Mouse (Mus musculus): ENCODE results near the gene Sstr1. TPM values are rescaled to one million over a fixed set of nuclear protein-coding genes. Genes with fewer than 3 reads are reported as not detected.

The Sstr1 gene
- total RNA-seq (2021): not detected
- long read RNA-seq, experiment 1: 0 reads
- long read RNA-seq, experiment 2: 0 reads

DNA sequence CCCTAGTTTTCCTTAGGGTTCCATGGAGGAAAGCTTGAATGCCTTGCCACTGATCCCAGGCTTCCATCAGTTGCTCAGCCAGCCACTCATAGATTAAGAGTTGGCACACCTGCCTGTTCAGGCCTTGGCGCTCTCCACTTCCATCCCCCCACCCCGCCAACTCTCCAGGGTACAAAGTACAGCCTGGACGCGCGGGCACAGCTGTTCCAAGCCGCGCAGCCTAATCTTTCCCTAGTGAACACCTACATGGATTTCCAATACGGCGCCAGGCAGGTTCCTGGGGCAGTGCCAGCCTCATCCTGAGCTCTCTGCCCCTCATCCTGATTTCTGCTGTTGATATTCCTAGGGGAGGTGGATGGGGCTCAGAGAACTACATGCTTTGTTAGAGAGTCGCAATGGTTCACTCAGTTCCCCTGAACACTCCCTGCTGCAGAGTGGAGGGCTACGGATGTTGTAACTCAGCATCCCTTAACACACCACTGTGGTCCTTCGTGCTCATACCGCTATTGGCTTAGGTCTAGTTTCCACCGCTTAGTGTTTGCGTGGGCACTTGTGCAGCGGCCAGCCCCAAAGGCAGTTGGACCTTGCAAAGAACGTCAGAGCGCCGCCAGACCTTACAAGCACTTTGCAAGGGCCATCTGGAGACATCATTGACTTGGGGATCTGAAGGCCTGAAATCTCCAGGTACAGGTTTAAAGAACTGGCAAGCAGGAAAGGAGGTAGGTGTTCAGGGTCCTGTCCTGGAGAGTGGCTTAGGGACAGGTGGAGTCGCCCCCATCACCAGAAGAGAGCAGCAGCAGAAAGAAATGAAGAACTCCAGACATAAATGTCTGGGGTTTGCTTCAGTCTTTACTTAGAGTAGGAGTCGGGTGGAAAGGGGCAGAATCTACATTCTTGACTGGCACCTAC is at the start of gene Sstr1:
Gene Sstr1 (plus strand): TSS at position 610 of the 909 bp plus-strand sequence.
- no peak for DNase-seq (ENCODE audit: low spot score)

DNA sequence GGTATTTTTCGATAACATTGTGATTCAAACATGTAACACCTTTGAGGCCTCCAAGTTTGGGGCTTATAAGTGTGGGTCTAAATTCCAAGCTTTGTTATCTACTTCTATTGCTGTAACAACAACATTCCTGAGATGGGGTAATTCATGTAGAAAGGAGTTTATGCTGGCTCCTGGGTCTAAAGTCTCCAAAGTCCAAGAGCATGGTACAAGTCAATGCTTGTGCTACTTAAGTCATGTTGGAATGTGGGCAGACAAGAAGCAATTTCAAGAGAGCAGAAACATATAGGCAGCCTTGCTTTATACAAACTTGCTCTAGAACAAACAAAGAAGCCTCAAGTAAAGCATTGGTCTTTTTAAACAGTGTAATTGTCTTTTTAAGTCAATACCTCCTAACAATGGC is 12.8 kb upstream of the Sstr1 start:
- DNase-seq (ENCODE audit: low spot score): no peak

DNA sequence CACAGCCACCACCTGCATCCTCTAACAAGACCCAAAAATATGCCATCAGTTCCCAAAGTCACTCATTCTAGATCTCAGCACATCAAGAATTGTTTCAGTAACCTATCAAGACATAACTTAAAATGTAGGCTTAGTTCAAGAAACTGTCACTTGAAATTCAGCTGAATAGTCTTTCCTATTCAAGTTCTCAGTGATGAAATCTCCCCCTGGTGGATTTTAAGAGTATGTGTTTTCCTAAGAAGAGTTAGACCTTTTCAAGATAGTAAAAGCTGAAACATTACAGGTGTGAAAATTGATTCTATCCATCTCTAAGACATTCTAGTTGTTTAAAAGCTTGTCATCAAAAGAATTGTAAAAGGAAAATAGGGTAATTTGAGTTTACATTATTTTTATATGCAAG is 10.4 kb upstream of the Sstr1 start:
- DNase-seq (ENCODE audit: low spot score): no peak

DNA sequence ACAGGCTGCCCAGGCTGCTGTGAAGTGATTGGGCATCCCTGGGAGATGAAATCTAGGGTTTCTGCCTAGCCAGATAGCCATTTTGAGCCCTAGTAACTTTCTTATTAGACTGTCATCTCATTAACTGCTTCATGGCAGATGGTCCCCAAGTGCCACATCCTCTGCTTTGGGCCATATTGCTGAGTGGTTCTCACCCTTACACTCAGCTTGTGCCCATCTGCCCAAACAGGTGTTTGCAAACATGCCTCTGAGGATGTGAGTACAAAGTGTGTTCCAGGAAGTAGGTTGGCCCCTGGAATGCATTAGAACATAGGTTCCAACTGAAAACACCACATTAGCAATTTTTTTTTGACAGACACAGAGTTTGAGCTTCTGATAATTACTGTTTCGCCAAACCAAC is 3.6 kb upstream of the Sstr1 start:
- DNase-seq (ENCODE audit: low spot score): no peak

DNA sequence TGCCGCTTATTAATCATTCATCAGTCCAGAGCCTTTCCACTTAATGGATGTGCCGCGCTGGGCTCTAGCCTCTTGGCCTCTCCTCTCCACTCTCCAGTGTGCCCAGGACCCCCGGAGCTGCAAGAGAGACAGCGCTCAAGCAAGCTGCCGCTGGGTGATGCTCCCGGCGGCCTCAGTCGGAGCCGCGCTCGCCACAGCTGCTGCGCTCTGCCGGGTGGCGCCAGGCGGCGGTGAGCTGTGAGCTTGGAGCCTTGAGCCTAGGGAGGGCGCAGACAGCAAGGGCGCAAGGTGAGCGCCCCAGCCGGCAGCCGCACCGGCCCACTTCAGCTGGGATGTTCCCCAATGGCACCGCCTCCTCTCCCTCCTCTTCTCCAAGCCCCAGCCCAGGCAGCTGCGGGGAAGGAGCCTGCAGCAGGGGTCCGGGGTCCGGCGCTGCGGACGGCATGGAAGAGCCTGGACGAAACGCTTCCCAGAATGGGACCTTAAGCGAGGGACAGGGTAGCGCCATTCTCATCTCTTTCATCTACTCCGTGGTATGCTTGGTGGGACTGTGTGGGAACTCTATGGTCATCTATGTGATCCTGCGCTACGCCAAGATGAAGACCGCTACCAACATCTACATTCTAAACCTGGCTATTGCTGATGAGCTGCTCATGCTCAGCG is 820 bp downstream of the Sstr1 start:
- DNase-seq (ENCODE audit: low spot score): no peak

DNA sequence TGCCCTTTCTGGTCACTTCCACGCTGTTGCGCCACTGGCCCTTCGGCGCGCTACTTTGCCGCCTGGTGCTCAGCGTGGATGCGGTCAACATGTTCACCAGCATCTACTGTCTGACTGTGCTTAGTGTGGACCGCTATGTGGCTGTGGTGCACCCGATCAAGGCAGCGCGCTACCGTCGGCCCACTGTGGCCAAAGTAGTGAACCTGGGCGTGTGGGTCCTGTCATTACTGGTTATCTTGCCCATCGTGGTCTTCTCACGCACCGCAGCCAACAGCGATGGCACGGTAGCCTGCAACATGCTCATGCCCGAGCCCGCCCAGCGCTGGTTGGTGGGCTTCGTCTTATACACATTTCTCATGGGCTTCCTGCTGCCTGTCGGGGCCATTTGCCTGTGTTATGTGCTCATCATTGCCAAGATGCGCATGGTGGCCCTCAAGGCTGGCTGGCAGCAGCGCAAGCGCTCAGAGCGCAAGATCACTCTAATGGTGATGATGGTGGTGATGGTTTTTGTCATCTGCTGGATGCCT is 1.4 kb downstream of the Sstr1 start:
- no peak for DNase-seq (ENCODE audit: low spot score)

DNA sequence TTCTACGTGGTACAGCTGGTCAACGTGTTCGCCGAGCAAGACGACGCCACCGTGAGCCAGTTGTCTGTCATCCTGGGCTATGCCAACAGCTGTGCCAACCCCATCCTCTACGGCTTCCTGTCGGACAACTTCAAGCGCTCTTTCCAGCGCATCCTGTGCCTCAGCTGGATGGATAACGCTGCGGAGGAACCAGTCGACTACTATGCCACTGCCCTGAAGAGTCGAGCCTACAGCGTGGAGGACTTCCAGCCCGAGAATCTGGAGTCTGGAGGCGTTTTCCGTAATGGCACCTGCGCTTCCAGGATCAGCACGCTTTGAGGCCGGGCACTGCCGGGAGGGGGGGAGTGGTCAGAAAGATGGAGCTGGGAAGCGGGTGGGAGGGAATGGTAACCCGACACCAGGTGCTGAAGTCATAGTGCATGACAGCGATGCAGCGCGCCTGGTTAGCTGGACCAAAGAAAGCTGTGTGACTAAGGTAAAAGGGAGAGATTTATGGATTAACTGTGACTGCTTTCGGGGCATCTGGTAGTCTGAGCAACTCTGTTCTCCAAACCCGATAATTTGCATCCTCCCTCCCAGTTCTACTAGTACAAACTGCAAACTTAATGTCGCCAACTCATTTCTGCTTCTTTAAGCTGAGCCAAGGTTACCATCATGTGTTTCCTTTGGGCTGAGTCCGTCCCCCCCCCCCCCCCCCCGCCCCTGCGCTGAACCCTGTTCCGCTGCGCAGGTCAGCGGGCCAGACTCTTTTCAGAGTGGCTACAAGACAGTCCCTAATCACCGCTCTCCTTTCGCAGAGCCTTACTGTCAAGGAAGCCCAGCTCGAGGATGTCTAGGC is 2.1 kb downstream of the Sstr1 start:
- DNase-seq (ENCODE audit: low spot score): no peak

DNA sequence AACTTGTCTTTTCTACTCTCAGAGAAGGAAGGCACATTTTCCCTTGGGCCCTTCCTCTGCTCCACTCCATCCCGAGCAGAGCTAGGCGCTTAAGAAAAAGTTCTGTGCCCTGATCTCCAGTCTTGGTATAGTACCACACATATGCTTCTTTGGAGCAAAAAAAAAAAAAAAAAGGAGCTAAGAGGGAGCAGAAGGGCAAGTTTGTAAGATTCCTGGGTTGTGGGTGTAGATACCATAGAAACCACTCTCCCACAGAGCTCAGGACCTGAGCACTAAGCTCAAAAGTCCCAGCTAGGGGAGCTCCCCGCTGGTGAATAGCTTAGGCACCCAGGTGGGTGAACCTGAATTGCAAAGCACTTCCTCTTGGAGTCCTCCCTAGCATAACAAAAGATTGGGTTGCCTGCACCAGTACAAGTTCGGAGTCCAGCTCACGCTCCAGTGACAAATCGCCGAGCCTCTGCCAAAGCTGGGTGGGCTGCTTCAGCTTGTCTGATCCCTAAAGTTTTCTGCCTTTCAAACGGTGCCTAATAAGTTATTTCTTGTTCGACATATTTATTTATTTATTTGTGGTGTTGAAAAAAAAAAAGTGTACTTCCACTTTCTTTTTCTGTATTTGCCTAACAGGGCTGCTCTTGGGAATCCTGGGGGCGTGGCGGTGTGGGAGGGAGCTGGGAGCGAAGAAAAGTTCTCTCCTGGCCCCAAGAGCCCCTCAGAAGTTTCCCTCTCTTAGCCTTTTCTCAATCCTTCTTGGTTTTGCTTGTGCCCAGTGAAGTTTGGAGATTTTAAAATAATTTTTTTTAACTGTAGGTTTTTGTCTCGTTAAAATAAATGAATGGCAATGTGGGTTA is 2.9 kb downstream of the Sstr1 start:
- no peak for DNase-seq (ENCODE audit: low spot score)

DNA sequence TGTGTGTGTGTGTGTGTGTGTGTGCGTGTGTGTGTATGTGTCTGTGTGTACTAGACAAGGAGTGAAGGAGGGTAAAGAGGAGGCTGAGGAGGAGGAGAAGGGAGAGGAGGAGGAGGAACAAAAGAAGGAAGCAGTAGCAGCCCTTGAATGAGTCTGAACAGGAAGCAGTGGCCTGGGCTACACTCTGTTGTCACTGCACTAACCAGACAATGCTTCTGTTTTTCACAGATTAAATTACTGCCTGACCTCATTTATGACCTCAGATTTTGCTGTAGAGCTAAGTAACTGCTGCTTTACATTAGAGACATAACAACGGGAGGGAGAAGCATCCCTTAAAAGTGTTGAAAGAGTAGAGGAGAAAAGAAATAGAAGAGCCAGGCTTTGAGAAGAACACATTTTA is 4.6 kb downstream of the Sstr1 start:
- no peak for DNase-seq (ENCODE audit: low spot score)

DNA sequence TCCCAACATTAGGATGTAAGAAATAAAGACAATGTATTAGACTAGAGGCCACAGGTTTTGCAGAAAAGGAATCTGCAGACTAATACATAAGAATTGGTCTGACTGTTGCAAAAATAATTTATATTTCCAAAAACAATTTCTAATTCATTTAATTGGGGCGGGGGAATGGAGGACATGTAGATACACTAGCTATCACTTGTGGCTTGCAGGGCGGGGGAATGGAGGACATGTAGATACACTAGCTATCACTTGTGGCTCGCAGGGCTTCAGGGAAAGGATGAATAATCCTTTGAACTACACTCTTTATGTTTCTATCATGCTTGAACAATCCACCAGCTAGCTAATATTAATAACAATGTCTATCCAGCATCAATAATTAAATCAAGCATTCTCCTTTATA is 7.5 kb downstream of the Sstr1 start:
- no peak for DNase-seq (ENCODE audit: low spot score)

GRCm38 (mm10) chr12:58225644-58226043 is 14.1 kb downstream of the Sstr1 start:
- DNase-seq (ENCODE audit: low spot score): no peak

DNA sequence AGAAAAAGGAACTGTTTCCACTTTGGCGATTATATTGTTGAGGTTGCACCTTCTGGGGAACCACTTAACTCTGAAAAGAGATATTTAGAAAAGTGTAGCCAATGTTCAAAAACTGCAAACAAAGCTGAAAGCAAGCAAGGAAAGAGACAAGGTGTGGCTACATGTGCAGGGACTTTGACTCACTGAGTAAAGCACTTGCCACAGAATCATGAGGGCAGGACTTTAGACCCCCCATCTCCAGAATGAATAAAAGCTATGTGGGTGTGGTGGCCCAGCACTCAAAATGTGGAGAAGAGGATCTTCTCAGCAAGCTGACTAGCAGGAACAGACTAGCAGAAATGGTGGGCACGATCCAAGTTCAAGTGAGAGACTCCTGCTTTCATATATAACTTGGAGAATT is 20.9 kb downstream of the Sstr1 start:
- no peak for DNase-seq (ENCODE audit: low spot score)

GRCm38 (mm10) chr12:58251901-58252300 is 40.3 kb downstream of the Sstr1 start:
- DNase-seq (ENCODE audit: low spot score): no peak

Other genes with a start within 250 kb of the Sstr1 start
- gene Clec14a, start 57.5 kb downstream of the Sstr1 start, total RNA-seq (2021): 1 to 10 TPM; 2.2 to 3.4 TPM

Data from gastrocnemius, adult 18-20 months (tissue).